Mouse (Mus musculus) stomach, postnatal 0 days (tissue): ENCODE data around the gene Zfp398. TPM values are rescaled to one million over a fixed set of nuclear protein-coding genes. Genes with fewer than 3 reads are reported as not detected.

ENCODE experiments used
- ATAC-seq: fragments of 200-750 bp; cut with Nextera tagmentation; 2 replicates; pipeline ENCODE4 v1.8.0; 2017; ENCODE audit not compliant: low FRiP score, low TSS enrichment
- DNase-seq: peaks from one replicate; pipeline ENCODE4 v3.0.0-alpha.2; 2016; ENCODE audit warnings: low spot score
- H3K27ac ChIP-seq: fragments of 300-500 bp; sonication (generic); replicated peaks from 2 replicates; pipeline ENCODE4 v1.5.1; 2014; ENCODE audit warnings: mild to moderate bottlenecking, control low read depth
- H3K27me3 ChIP-seq: fragments of 300-500 bp; sonication (generic); 2 replicates; pipeline ENCODE4 v1.6.1; 2014; ENCODE audit warnings: low read length; ENCODE audit not compliant: control insufficient read depth, insufficient read depth
- H3K36me3 ChIP-seq: fragments of 300-500 bp; sonication (generic); 2 replicates; pipeline ENCODE4 v1.6.1; 2014; ENCODE audit warnings: low read length, mixed read lengths; ENCODE audit not compliant: control insufficient read depth, insufficient read depth
- H3K4me1 ChIP-seq: fragments of 300-500 bp; sonication (generic); replicated peaks from 2 replicates; pipeline ENCODE4 v1.6.1; 2014; ENCODE audit warnings: antibody characterized with exemption; ENCODE audit not compliant: control insufficient read depth, insufficient read depth
- H3K4me2 ChIP-seq: fragments of 300-500 bp; sonication (generic); replicated peaks from 2 replicates; pipeline ENCODE4 v1.6.1; 2014; ENCODE audit warnings: low read depth, mild to moderate bottlenecking, control low read depth, moderate library complexity
- H3K4me3 ChIP-seq: fragments of 300-500 bp; sonication (generic); 2 replicates; pipeline ENCODE4 v1.5.1; 2014; ENCODE audit warnings: low read depth, low read length, control low read depth
- H3K9ac ChIP-seq: fragments of 300-500 bp; sonication (generic); 2 replicates; pipeline ENCODE4 v1.6.1; 2014; ENCODE audit warnings: mild to moderate bottlenecking, low read length, control low read depth, mixed read lengths
- H3K9me3 ChIP-seq: fragments of 300-500 bp; sonication (generic); 2 replicates; pipeline ENCODE4 v1.6.1; 2016; ENCODE audit warnings: low read length; ENCODE audit not compliant: control insufficient read depth
- CTCF ChIP-seq: IDR thresholded peaks from 2 replicates; pipeline ENCODE4 v1.5.1; 2016; ENCODE audit warnings: antibody characterized with exemption, low read depth, mild to moderate bottlenecking, moderate library complexity
- EP300 ChIP-seq: optimal IDR thresholded peaks from 2 replicates; pipeline ENCODE3; 2016; ENCODE audit warnings: antibody characterized with exemption
- WGBS: fragments of 180-500 bp; shearing (Covaris S2); extraction: QIAGEN DNeasy Blood & Tissue Kit; methylation state at CpG from one replicate; pipeline ENCODE4 v1.1.7; 2014; 5-methylcytosine and 5-hydroxymethylcytosine counted together
- polyA plus RNA-seq: library from polyadenylated mRNA; unstranded; fragments of >200 nt; fragmentation: Nextera tagmentation; extraction: Ambion mirVana; gene quantifications from 2 replicates; pipeline ENCODE4 v1.2.1, GENCODE M21; 2015

Zfp398 gene
- polyA plus RNA-seq = 3.8 and 4.0 TPM in 2 replicates

GRCm38 (mm10) chr6:47835482-47835983 lies at the start of gene Zfp398:
Gene Zfp398, plus strand, starts transcription at chr6:47835661.
- peak; percentile 59 for TF ChIP-seq EP300
- peak; percentile 99 for TF ChIP-seq CTCF
- ATAC-seq = peak; percentile 97
- Histone ChIP-seq H3K36me3 (no peaks in the 10 kb centered on the region), H3K9me3 (no peaks in the 10 kb centered on the region), H3K4me1 (no peaks in the 10 kb centered on the region), H3K4me2 (peak within 1 kb of the TSS; percentile 75), H3K4me3 (peak within 1 kb of the TSS; percentile 96), H3K9ac (peak within 1 kb of the TSS; percentile 94), H3K27ac (peak within 1 kb of the TSS; percentile 98), H3K27me3 (no peaks in the 10 kb centered on the region)
- WGBS = under 1% methylated on average over 49 of the region's 52 CpGs
- peak; percentile 96 for DNase-seq

- Histone ChIP-seq H3K4me3 (peak overlapping the region; percentile 39), H3K27me3 (no peaks in the 10 kb centered on the region), H3K4me2 (peak overlapping the region; percentile 58), H3K27ac (peak overlapping the region; percentile 94), H3K4me1 (no peaks in the 10 kb centered on the region), H3K9ac (peak overlapping the region; percentile 68), H3K9me3 (no peaks in the 10 kb centered on the region), H3K36me3 (no peaks in the 10 kb centered on the region)
- DNase-seq (peak; percentile 74), ATAC-seq (peak; percentile 90)
- WGBS = 1% methylated on average over 18 of the region's 18 CpGs
- peak; percentile 9; the same call in 1 of the 2 replicates for TF ChIP-seq CTCF
- TF ChIP-seq EP300 = no peak
Observed at GRCm38 (mm10) chr6:47787941-47788736, 47.3 kb upstream of the Zfp398 start.

GRCm38 (mm10) chr6:47788821-47789220 lies 46.6 kb upstream of the Zfp398 start:
- DNase-seq = no peak
- Histone ChIP-seq H3K9ac (peak overlapping the region; percentile 68; the same call in 1 of the 2 replicates), H3K4me2 (peak overlapping the region; percentile 58), H3K4me3 (peak overlapping the region; percentile 39), H3K27me3 (no peaks in the 10 kb centered on the region), H3K27ac (peak overlapping the region; percentile 94), H3K36me3 (no peaks in the 10 kb centered on the region), H3K4me1 (no peaks in the 10 kb centered on the region), H3K9me3 (no peaks in the 10 kb centered on the region)
- 9% methylated on average over 3 of the region's 3 CpGs for WGBS
- no peak for ATAC-seq
- TF ChIP-seq EP300 = no peak
- TF ChIP-seq CTCF = no peak

GRCm38 (mm10) chr6:47790745-47791144 lies 44.7 kb upstream of the Zfp398 start:
- TF ChIP-seq EP300 (no peak), CTCF (no peak)
- Histone ChIP-seq H3K4me2 (no peak overlapping the region), H3K9me3 (no peaks in the 10 kb centered on the region), H3K36me3 (no peaks in the 10 kb centered on the region), H3K4me1 (no peaks in the 10 kb centered on the region), H3K27me3 (no peaks in the 10 kb centered on the region), H3K27ac (no peak overlapping the region), H3K9ac (no peak overlapping the region), H3K4me3 (no peak overlapping the region)
- WGBS = 44% methylated on average over 2 of the region's 2 CpGs
- DNase-seq (peak; percentile 67), ATAC-seq (0 out of 2 replicates have a peak, but pooled peaks have one; percentile 37)

DNA sequence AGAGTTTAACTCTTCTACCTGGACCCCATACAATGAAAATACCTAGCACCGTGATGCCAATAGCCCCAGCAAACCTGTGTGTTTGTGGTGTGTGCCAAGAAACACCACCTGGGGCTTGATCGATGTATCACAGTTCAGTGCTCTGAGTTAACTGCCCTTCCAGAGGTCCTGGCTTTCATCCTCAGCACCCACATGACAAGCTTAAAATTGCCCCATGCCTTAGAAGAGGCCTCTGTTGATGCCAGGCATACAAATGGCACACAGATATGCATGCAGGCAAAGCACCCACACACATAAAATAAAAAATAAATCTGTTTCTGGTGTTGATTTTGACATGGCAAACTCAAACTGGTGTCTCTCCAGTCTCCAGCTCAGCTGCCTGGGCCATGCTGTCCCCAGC lies 42.9 kb upstream of the Zfp398 start:
- Histone ChIP-seq H3K9ac (no peak overlapping the region), H3K4me2 (no peak overlapping the region), H3K4me3 (no peak overlapping the region), H3K27ac (0 out of 2 replicates have a peak overlapping the region, but pooled peaks have one; percentile 31), H3K9me3 (no peaks in the 10 kb centered on the region), H3K4me1 (no peaks in the 10 kb centered on the region), H3K36me3 (peaks cover 11% of the 10 kb centered on the region), H3K27me3 (no peaks in the 10 kb centered on the region)
- WGBS = 86% methylated on average over 2 of the region's 2 CpGs
- ATAC-seq (no peak), DNase-seq (no peak)
- no peak for TF ChIP-seq CTCF
- no peak for TF ChIP-seq EP300

DNA sequence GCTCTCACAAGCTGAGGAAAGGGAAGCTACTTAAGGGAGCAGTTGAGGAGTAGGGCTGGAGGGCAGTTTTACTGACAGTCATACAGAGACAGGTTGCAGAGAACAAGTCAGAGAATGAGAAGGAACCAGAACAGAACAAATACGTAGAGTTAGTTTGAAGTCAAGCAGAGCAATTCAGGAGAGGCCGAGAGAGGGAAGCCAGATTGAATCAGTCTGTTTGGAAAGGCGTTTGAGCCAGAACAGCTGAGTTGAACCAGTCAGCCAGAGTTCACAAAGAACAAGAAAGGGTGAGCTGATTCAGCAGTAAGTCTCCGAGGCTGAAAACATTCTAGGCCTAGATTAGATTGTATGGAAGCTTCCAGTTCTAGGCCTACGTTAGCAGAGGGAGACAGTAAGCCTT lies 42.2 kb upstream of the Zfp398 start:
- no peaks in the 10 kb centered on the region for H3K9me3 ChIP-seq
- TF ChIP-seq CTCF (no peak), EP300 (no peak)
- peak overlapping the region; percentile 31; the same call in 1 of the 2 replicates for H3K27ac ChIP-seq
- H3K9ac ChIP-seq = no peak overlapping the region
- no peak overlapping the region for H3K4me2 ChIP-seq
- 28% methylated on average over 5 of the region's 5 CpGs for WGBS
- no peak overlapping the region for H3K4me3 ChIP-seq
- ATAC-seq = 0 out of 2 replicates have a peak, but pooled peaks have one; percentile 16
- DNase-seq = no peak
- peaks cover 11% of the 10 kb centered on the region for H3K36me3 ChIP-seq
- H3K27me3 ChIP-seq = no peaks in the 10 kb centered on the region
- H3K4me1 ChIP-seq = no peaks in the 10 kb centered on the region
